Mouse (Mus musculus) urinary bladder, adult 2 months (tissue): ENCODE data around the gene Hist2h3c2. TPM values are rescaled to one million over a fixed set of nuclear protein-coding genes. Genes with fewer than 3 reads are reported as not detected.
A peak's percentile ranks its signal among the peaks of the same experiment; 100 is the strongest.
"Not testable (repeated sequence)": the region's sequence is repeated elsewhere in the genome, so short reads cannot be mapped to it uniquely, and the experiment has no call there.

Experiments
- DNase-seq: peaks from one replicate; pipeline ENCODE4 v3.0.0; 2022; ENCODE audit warnings: low spot score
- polyA plus RNA-seq: library from polyadenylated mRNA; depleted of rRNA; stranded (reverse); fragments of >200 nt; gene quantifications from 2 replicates; pipeline ENCODE4 v1.2.3, GENCODE M21; 2012; rRNA removed

Hist2h3c2 gene
- 8.6 and 14.3 TPM in 2 replicates for polyA plus RNA-seq

GRCm38 (mm10) chr3:96238954-96239793 is at the start of gene Hist2h3c2:
TSS of gene Hist2h3c2 (minus strand) at chr3:96239127.
- DNase-seq: not testable (repeated sequence)

- not testable (repeated sequence) for DNase-seq
These were observed 48.4 kb upstream of the Hist2h3c2 start for GRCm38 (mm10) chr3:96287334-96287733.

- no peak for DNase-seq
These were observed 45.5 kb upstream of the Hist2h3c2 start for GRCm38 (mm10) chr3:96284457-96284856.

- no peak for DNase-seq
These were observed 41.7 kb upstream of the Hist2h3c2 start for GRCm38 (mm10) chr3:96280660-96281059.

GRCm38 (mm10) chr3:96277800-96278624 is 39.1 kb upstream of the Hist2h3c2 start:
- DNase-seq: peak; percentile 73

- DNase-seq: no peak
These were observed 38.5 kb upstream of the Hist2h3c2 start for GRCm38 (mm10) chr3:96277428-96277799.

GRCm38 (mm10) chr3:96273591-96274465 is 34.9 kb upstream of the Hist2h3c2 start:
- no peak for DNase-seq

GRCm38 (mm10) chr3:96269511-96270474 is 30.9 kb upstream of the Hist2h3c2 start, which contains the start of gene Hist2h2bb:
TSS of gene Hist2h2bb (plus strand) at chr3:96269752.
- DNase-seq: peak; percentile 76

- not testable (repeated sequence) for DNase-seq
These were observed 29.9 kb upstream of the Hist2h3c2 start for GRCm38 (mm10) chr3:96268776-96269378.

- peak; percentile 71 for DNase-seq
These were observed 29.3 kb upstream of the Hist2h3c2 start, which contains the start of gene Hist2h3b for GRCm38 (mm10) chr3:96268051-96268775. TSS of gene Hist2h3b (plus strand) at chr3:96268654.

- no peak for DNase-seq
These were observed 28.6 kb upstream of the Hist2h3c2 start for GRCm38 (mm10) chr3:96267541-96267940.

GRCm38 (mm10) chr3:96266132-96266710 is 27.3 kb upstream of the Hist2h3c2 start:
- no peak for DNase-seq

GRCm38 (mm10) chr3:96264404-96264949 is 25.6 kb upstream of the Hist2h3c2 start:
- no peak for DNase-seq

- peak; percentile 42 for DNase-seq
These were observed 24.9 kb upstream of the Hist2h3c2 start for GRCm38 (mm10) chr3:96263558-96264403.

- DNase-seq: peak; percentile 88
These were observed 24.1 kb upstream of the Hist2h3c2 start, which contains the start of gene Hist2h4 for GRCm38 (mm10) chr3:96262979-96263550. TSS of gene Hist2h4 (minus strand) at chr3:96263311.

GRCm38 (mm10) chr3:96262216-96262875 is 23.4 kb upstream of the Hist2h3c2 start:
- peak; percentile 68 for DNase-seq
